Mouse (Mus musculus) embryonic fibroblast, embryonic 13.5 days (primary cell): ENCODE measurements around the gene Csnk1g1.

Experiments
- CTCF ChIP-seq: IDR thresholded peaks from 2 replicates; pipeline ENCODE4 v1.5.1; 2011; ENCODE audit warnings: mild to moderate bottlenecking, control low read depth, low read length, moderate library complexity, borderline replicate concordance; ENCODE audit not compliant: insufficient read depth
- POLR2A ChIP-seq: IDR thresholded peaks from 2 replicates; pipeline ENCODE4 v1.6.1; 2011; ENCODE audit warnings: low read depth, mild to moderate bottlenecking, control low read depth, low read length, moderate library complexity

DNA sequence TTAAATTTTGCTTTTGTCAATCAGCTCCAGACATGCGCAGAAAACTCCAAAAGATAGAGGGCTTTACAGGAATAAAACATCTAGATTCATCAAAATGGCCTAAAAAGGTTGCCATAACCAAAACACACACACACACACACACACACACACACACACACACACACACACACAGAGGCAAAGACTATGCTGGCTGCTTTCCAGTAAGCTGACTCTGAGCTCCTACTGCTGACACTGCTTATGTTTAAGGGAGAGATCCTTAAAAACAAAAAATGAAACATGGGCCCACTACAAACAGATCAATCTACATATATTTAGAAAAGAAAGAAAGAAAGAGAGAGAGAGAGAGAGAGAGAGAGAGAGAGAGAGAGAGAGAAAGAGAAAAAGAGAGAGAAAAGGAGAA, 144.0 kb downstream of the Csnk1g1 start:
- TF ChIP-seq CTCF, result no peak
- TF ChIP-seq POLR2A, result no peak
